Mouse (Mus musculus): ENCODE results near the gene Cldn7. TPM values are rescaled to one million over a fixed set of nuclear protein-coding genes. Genes with fewer than 3 reads are reported as not detected.
"Not testable (repeated sequence)": the region's sequence is repeated elsewhere in the genome, so short reads cannot be mapped to it uniquely, and the experiment has no call there.

Gene Cldn7
- polyA plus RNA-seq, 1 experiment from 2014 or later, result 4.4 TPM

DNA sequence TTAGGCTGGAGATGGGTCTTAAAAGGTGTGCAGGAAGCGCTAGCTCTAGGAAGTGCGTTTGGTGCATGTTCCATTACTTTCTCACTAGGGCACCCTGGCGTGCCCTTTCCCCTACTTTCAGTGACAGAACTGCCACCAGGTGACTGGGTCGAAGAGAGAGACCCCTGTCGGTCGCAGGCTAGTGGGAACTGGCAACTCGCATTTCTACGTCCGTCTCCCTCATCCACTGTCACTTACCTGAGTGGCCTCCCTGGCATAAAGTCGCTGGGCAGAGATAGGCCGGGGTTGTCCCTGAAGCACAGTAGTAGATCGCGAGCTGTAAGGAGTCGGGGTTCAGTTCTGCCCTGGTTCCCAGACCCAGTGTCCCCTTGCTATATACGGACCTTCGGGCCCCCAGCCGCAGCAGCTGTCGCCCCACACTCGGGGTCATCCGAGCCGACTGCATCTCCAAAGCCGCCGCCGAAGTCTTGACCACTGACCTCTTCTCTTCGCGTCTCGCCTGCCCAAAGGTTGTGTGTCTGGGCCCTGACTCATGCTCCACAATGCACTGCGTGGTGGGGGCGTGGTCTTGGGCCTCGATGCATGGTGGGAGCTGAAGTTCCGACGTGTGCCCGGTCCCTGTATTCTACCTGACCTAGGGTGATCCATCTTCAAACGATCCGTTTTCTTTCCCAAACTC is 50.4 kb downstream of the Cldn7 start, which contains the start of gene Acadvl:
Gene Acadvl, minus strand, starts transcription at position 532 of the 679 bp plus-strand sequence.
- no peak for TF ChIP-seq EP300 (IDR thresholded peaks at IDR 0.05; ENCODE audit: low read depth)
- peak; percentile 63 for TF ChIP-seq CTCF (IDR thresholded peaks at IDR 0.05; ENCODE audit: low read depth)
- Histone ChIP-seq H3K27me3 (ENCODE audit: insufficient read depth, low read length) (no peaks in the 10 kb centered on the region), H3K27ac (ENCODE audit: low read depth) (peak within 1 kb of the TSS; percentile 91), H3K4me1 (ENCODE audit: insufficient read depth) (peaks cover 16% of the 10 kb centered on the region), H3K4me2 (ENCODE audit: low read depth, low read length) (peak within 1 kb of the TSS; percentile 90), H3K36me3 (replicated peaks; ENCODE audit: insufficient read depth, low read length) (peaks cover 34% of the 10 kb centered on the region), H3K9ac (replicated peaks) (peak within 1 kb of the TSS; percentile 83), H3K9me3 (ENCODE audit: low read length) (no peaks in the 10 kb centered on the region), H3K4me3 (ENCODE audit: low read depth, low read length) (peak within 1 kb of the TSS; percentile 77)
- DNase-seq (peak; percentile 92), ATAC-seq (peak; percentile 94)
- 1% methylated on average over 35 of the region's 35 CpGs for WGBS (ENCODE audit: insufficient replicate concordance)

DNA sequence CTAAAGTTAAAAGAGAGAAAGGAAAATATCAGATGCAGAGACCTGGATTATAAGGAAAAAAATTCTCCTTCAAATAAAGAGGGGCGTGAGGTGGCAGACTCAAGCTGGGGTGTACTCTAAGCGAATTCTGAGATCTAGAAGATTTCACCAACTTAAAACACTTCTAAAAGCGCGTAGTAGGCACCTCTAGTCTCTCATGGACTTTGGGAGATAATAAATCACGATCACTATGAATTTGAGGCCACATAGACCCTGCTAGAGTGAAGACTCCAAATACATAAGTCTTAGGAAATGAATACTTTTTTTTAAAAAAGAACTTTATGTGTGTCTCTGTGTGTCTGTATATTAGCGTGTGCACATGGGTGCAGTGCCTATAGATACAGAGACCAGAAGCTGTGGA is 51.1 kb downstream of the Cldn7 start:
- Histone ChIP-seq H3K9ac (replicated peaks) (no peak overlapping the region), H3K27me3 (ENCODE audit: insufficient read depth, low read length) (no peaks in the 10 kb centered on the region), H3K27ac (ENCODE audit: low read depth) (no peak overlapping the region), H3K4me2 (ENCODE audit: low read depth, low read length) (peak overlapping the region; percentile 90), H3K4me1 (ENCODE audit: insufficient read depth) (peaks cover 16% of the 10 kb centered on the region), H3K4me3 (ENCODE audit: low read depth, low read length) (peak overlapping the region; percentile 77; the same call in 1 of the 2 replicates), H3K36me3 (replicated peaks; ENCODE audit: insufficient read depth, low read length) (peaks cover 27% of the 10 kb centered on the region), H3K9me3 (ENCODE audit: low read length) (no peaks in the 10 kb centered on the region)
- DNase-seq (no peak), ATAC-seq (no peak)
- WGBS (ENCODE audit: insufficient replicate concordance), result 62% methylated on average over 6 of the region's 6 CpGs
- no peak for TF ChIP-seq CTCF (IDR thresholded peaks at IDR 0.05; ENCODE audit: low read depth)
- TF ChIP-seq EP300 (IDR thresholded peaks at IDR 0.05; ENCODE audit: low read depth), result no peak

GRCm38 (mm10) chr11:70016177-70016576 is 51.6 kb downstream of the Cldn7 start:
- H3K27ac ChIP-seq (ENCODE audit: low read depth); H3K4me3 ChIP-seq (ENCODE audit: low read depth, low read length); H3K9me3 ChIP-seq (ENCODE audit: low read length); H3K9ac ChIP-seq (replicated peaks); H3K4me2 ChIP-seq (ENCODE audit: low read depth, low read length); H3K27me3 ChIP-seq (ENCODE audit: insufficient read depth, low read length); DNase-seq; ATAC-seq: not testable (repeated sequence)
- 69% methylated on average over 2 of the region's 2 CpGs for WGBS (ENCODE audit: insufficient replicate concordance)
- peaks cover 23% of the 10 kb centered on the region for H3K36me3 ChIP-seq (replicated peaks; ENCODE audit: insufficient read depth, low read length)
- peaks cover 20% of the 10 kb centered on the region for H3K4me1 ChIP-seq (ENCODE audit: insufficient read depth)

- WGBS (ENCODE audit: insufficient replicate concordance), result 77% methylated on average over 3 of the region's 3 CpGs
- no peak for DNase-seq
- H3K4me3 ChIP-seq (ENCODE audit: low read depth, low read length), result no peak within 1 kb of the TSS
- H3K36me3 ChIP-seq (replicated peaks; ENCODE audit: insufficient read depth, low read length), result peaks cover 18% of the 10 kb centered on the region
- ATAC-seq, result no peak
- no peaks in the 10 kb centered on the region for H3K9me3 ChIP-seq (ENCODE audit: low read length)
- H3K27ac ChIP-seq (ENCODE audit: low read depth), result no peak within 1 kb of the TSS
- no peak within 1 kb of the TSS for H3K4me2 ChIP-seq (ENCODE audit: low read depth, low read length)
- TF ChIP-seq EP300 (IDR thresholded peaks at IDR 0.05; ENCODE audit: low read depth), result no peak
- TF ChIP-seq CTCF (IDR thresholded peaks at IDR 0.05; ENCODE audit: low read depth), result no peak
- no peaks in the 10 kb centered on the region for H3K27me3 ChIP-seq (ENCODE audit: insufficient read depth, low read length)
- H3K4me1 ChIP-seq (ENCODE audit: insufficient read depth), result peaks cover 22% of the 10 kb centered on the region
- no peak within 1 kb of the TSS; the same call in 1 of the 2 replicates for H3K9ac ChIP-seq (replicated peaks)
Measured at GRCm38 (mm10) chr11:70016669-70017068, 52.1 kb downstream of the Cldn7 start, which contains the start of gene Dlg4. TSS of gene Dlg4 (plus strand) at chr11:70016942.

DNA sequence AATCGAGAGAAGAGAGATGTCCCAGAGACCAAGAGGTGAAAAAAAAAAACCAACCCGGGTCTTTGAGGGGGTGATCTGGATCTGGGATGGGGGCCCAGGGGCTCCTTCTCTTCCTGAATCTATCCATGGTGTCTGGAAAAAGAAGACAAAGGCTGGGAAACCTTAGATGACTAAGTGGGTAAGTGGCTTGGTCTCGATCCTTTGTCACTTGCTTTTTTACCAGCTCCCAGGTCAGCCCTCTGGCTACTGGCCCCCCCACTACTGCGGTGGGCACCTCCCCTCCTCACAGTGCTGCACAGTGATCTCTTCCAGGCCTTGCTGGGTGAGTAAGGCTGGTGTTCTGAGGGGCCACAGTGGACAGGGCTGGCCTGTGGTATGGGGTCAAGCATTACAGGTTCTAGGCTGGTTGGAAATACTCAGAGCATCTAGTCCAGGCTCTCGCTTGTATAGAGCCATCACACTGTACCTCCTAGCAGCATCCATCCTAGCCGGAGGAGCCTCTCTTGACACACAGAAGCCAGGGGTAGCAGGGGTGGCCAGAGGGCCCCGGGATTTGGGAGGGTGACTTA is 52.7 kb downstream of the Cldn7 start:
- no peak overlapping the region for H3K4me2 ChIP-seq (ENCODE audit: low read depth, low read length)
- ATAC-seq (no peak), DNase-seq (no peak)
- H3K27me3 ChIP-seq (ENCODE audit: insufficient read depth, low read length), result no peaks in the 10 kb centered on the region
- no peak overlapping the region for H3K27ac ChIP-seq (ENCODE audit: low read depth)
- H3K9ac ChIP-seq (replicated peaks), result no peak overlapping the region
- no peaks in the 10 kb centered on the region for H3K9me3 ChIP-seq (ENCODE audit: low read length)
- H3K36me3 ChIP-seq (replicated peaks; ENCODE audit: insufficient read depth, low read length), result peaks cover 12% of the 10 kb centered on the region
- WGBS (ENCODE audit: insufficient replicate concordance), result 59% methylated on average over 7 of the region's 7 CpGs
- TF ChIP-seq CTCF (IDR thresholded peaks at IDR 0.05; ENCODE audit: low read depth), result no peak
- no peak for TF ChIP-seq EP300 (IDR thresholded peaks at IDR 0.05; ENCODE audit: low read depth)
- no peak overlapping the region for H3K4me3 ChIP-seq (ENCODE audit: low read depth, low read length)
- H3K4me1 ChIP-seq (ENCODE audit: insufficient read depth), result peaks cover 22% of the 10 kb centered on the region

MicroRNA genes within 50 kb of the gene (microRNA counts, 519-probe panel; counts per million panel counts)
- microRNA mmu-miR-324-3p, result not detected
- 3,344 counts per million, percentile 35 among the panel's probes with 10 or more counts for microRNA mmu-miR-324-5p

Small RNA genes lying within 50 kb of the gene (microRNA-seq; reads per million reads assigned to microRNA genes)
- gene Gm44349 (not detected), gene Mir324 (2,256 reads per million, percentile 80 among the genes with 10 or more reads in this experiment)

Other genes with a start within 250 kb of the Cldn7 start
- 6.6 and 6.8 TPM in 2 replicates for gene Polr2a, start 206.1 kb upstream of the Cldn7 start, polyA plus RNA-seq (2015; fragmentation: Nextera tagmentation; extraction: Ambion mirVana)
- not detected in 2 replicates for gene Slc35g3, start 202.8 kb upstream of the Cldn7 start, polyA plus RNA-seq (2015; fragmentation: Nextera tagmentation; extraction: Ambion mirVana)
- gene Zbtb4, start 198.9 kb upstream of the Cldn7 start, polyA plus RNA-seq (2015; fragmentation: Nextera tagmentation; extraction: Ambion mirVana), result 0.67 and 0.75 TPM in 2 replicates
- gene Chrnb1, start 168.8 kb upstream of the Cldn7 start, polyA plus RNA-seq (2015; fragmentation: Nextera tagmentation; extraction: Ambion mirVana), result 0.73 and 0.76 TPM in 2 replicates
- 0.04 and 0.07 TPM in 2 replicates for gene Fgf11, start 162.9 kb upstream of the Cldn7 start, polyA plus RNA-seq (2015; fragmentation: Nextera tagmentation; extraction: Ambion mirVana)
- gene Tmem102, start 159.2 kb upstream of the Cldn7 start, polyA plus RNA-seq (2015; fragmentation: Nextera tagmentation; extraction: Ambion mirVana), result 4.4 and 4.8 TPM in 2 replicates
- gene Gm39566, start 149.5 kb upstream of the Cldn7 start, polyA plus RNA-seq (2015; fragmentation: Nextera tagmentation; extraction: Ambion mirVana), result not detected in 2 replicates
- gene Spem2, start 146.3 kb upstream of the Cldn7 start, polyA plus RNA-seq (2015; fragmentation: Nextera tagmentation; extraction: Ambion mirVana), result not detected in 2 replicates
- gene Spem1, start 142.6 kb upstream of the Cldn7 start, polyA plus RNA-seq (2015; fragmentation: Nextera tagmentation; extraction: Ambion mirVana), result not detected in 2 replicates
- 0.60 and 0.75 TPM in 2 replicates for gene Nlgn2, start 127.0 kb upstream of the Cldn7 start, polyA plus RNA-seq (2015; fragmentation: Nextera tagmentation; extraction: Ambion mirVana)
- gene Tmem256, start 126.3 kb upstream of the Cldn7 start, polyA plus RNA-seq (2015; fragmentation: Nextera tagmentation; extraction: Ambion mirVana), result 412 and 418 TPM in 2 replicates
- 20.8 and 23.1 TPM in 2 replicates for gene Plscr3, start 118.4 kb upstream of the Cldn7 start, polyA plus RNA-seq (2015; fragmentation: Nextera tagmentation; extraction: Ambion mirVana)
- gene Tnk1, start 106.0 kb upstream of the Cldn7 start, polyA plus RNA-seq (2015; fragmentation: Nextera tagmentation; extraction: Ambion mirVana), result 0.28 and 0.69 TPM in 2 replicates
- gene Tmem95, start 86.8 kb upstream of the Cldn7 start, polyA plus RNA-seq (2015; fragmentation: Nextera tagmentation; extraction: Ambion mirVana), result not detected in 2 replicates
- 0.92 and 0.95 TPM in 2 replicates for gene Kctd11, start 83.4 kb upstream of the Cldn7 start, polyA plus RNA-seq (2015; fragmentation: Nextera tagmentation; extraction: Ambion mirVana)
- gene Acap1, start 69.2 kb upstream of the Cldn7 start, polyA plus RNA-seq (2015; fragmentation: Nextera tagmentation; extraction: Ambion mirVana), result 6.5 and 7.1 TPM in 2 replicates
- 0.90 and 1.2 TPM in 2 replicates for gene 2810408A11Rik, start 63.8 kb upstream of the Cldn7 start, polyA plus RNA-seq (2015; fragmentation: Nextera tagmentation; extraction: Ambion mirVana)
- gene Neurl4, start 63.7 kb upstream of the Cldn7 start, polyA plus RNA-seq (2015; fragmentation: Nextera tagmentation; extraction: Ambion mirVana), result 1.0 and 1.4 TPM in 2 replicates
- gene Gps2, start 50.9 kb upstream of the Cldn7 start, polyA plus RNA-seq (2015; fragmentation: Nextera tagmentation; extraction: Ambion mirVana), result 46.1 and 48.9 TPM in 2 replicates
- 872 and 914 TPM in 2 replicates for gene Eif5a, start 42.8 kb upstream of the Cldn7 start, polyA plus RNA-seq (2015; fragmentation: Nextera tagmentation; extraction: Ambion mirVana)
- gene Ybx2, start 29.0 kb upstream of the Cldn7 start, polyA plus RNA-seq (2015; fragmentation: Nextera tagmentation; extraction: Ambion mirVana), result not detected in 2 replicates
- gene Slc2a4, start 16.6 kb upstream of the Cldn7 start, polyA plus RNA-seq (2015; fragmentation: Nextera tagmentation; extraction: Ambion mirVana), result 7.7 and 10.4 TPM in 2 replicates
- gene Ctdnep1, start 16.4 kb downstream of the Cldn7 start, polyA plus RNA-seq (2015; fragmentation: Nextera tagmentation; extraction: Ambion mirVana), result 8.4 and 9.7 TPM in 2 replicates
- gene Elp5, start 17.7 kb downstream of the Cldn7 start, polyA plus RNA-seq (2015; fragmentation: Nextera tagmentation; extraction: Ambion mirVana), result 40.6 and 42.9 TPM in 2 replicates
- gene Gabarap, start 26.4 kb downstream of the Cldn7 start, polyA plus RNA-seq (2015; fragmentation: Nextera tagmentation; extraction: Ambion mirVana), result 305 and 324 TPM in 2 replicates
- gene Phf23, start 31.0 kb downstream of the Cldn7 start, polyA plus RNA-seq (2015; fragmentation: Nextera tagmentation; extraction: Ambion mirVana), result 19.5 and 25.5 TPM in 2 replicates
- gene Dvl2, start 35.8 kb downstream of the Cldn7 start, polyA plus RNA-seq (2015; fragmentation: Nextera tagmentation; extraction: Ambion mirVana), result 2.7 and 3.4 TPM in 2 replicates
- 345 and 367 TPM in 2 replicates for gene Acadvl, start 50.6 kb downstream of the Cldn7 start, polyA plus RNA-seq (2015; fragmentation: Nextera tagmentation; extraction: Ambion mirVana)
- 0.58 and 0.61 TPM in 2 replicates for gene Dlg4, start 52.2 kb downstream of the Cldn7 start, polyA plus RNA-seq (2015; fragmentation: Nextera tagmentation; extraction: Ambion mirVana)
- 458 and 462 TPM in 2 replicates for gene Asgr1, start 89.3 kb downstream of the Cldn7 start, polyA plus RNA-seq (2015; fragmentation: Nextera tagmentation; extraction: Ambion mirVana)
- gene Asgr2, start 127.9 kb downstream of the Cldn7 start, polyA plus RNA-seq (2015; fragmentation: Nextera tagmentation; extraction: Ambion mirVana), result 48.3 and 53.3 TPM in 2 replicates
- gene Mgl2, start 165.6 kb downstream of the Cldn7 start, polyA plus RNA-seq (2015; fragmentation: Nextera tagmentation; extraction: Ambion mirVana), result 1.5 TPM in 2 replicates
- gene Clec10a, start 191.4 kb downstream of the Cldn7 start, polyA plus RNA-seq (2015; fragmentation: Nextera tagmentation; extraction: Ambion mirVana), result 0.46 and 0.81 TPM in 2 replicates
- gene Slc16a11, start 248.0 kb downstream of the Cldn7 start, polyA plus RNA-seq (2015; fragmentation: Nextera tagmentation; extraction: Ambion mirVana), result 1.4 and 1.8 TPM in 2 replicates

All from liver, postnatal 0 days (tissue).